Mouse (Mus musculus) right cerebral cortex, postnatal 10 days (tissue): ENCODE data around the gene Plekha3.

ENCODE experiments used
- DNase-seq, 2 experiments: peaks; one replicate each; pipeline ENCODE4 v3.0.0; 2021; ENCODE audit warnings: low spot score in 2 of 2

Gene Plekha3

GRCm38 (mm10) chr2:76676401-76677226 lies 1.5 kb downstream of the Plekha3 start:
- DNase-seq, result no peak

GRCm38 (mm10) chr2:76682301-76682700 lies 7.2 kb downstream of the Plekha3 start:
- no peak for DNase-seq

- no peak for DNase-seq
Observed at GRCm38 (mm10) chr2:76686986-76687385, 11.9 kb downstream of the Plekha3 start.

GRCm38 (mm10) chr2:76687608-76688007 lies 12.5 kb downstream of the Plekha3 start:
- no peak for DNase-seq

GRCm38 (mm10) chr2:76688162-76688561 lies 13.1 kb downstream of the Plekha3 start:
- no peak for DNase-seq

GRCm38 (mm10) chr2:76690436-76691204 lies 15.5 kb downstream of the Plekha3 start:
- DNase-seq, result no peak

- no peak for DNase-seq
Observed at GRCm38 (mm10) chr2:76693765-76694164, 18.7 kb downstream of the Plekha3 start.

- DNase-seq, result no peak
Observed at GRCm38 (mm10) chr2:76695290-76695689, 20.2 kb downstream of the Plekha3 start.

- no peak for DNase-seq
Observed at GRCm38 (mm10) chr2:76702188-76702587, 27.1 kb downstream of the Plekha3 start.

GRCm38 (mm10) chr2:76702751-76703150 lies 27.7 kb downstream of the Plekha3 start:
- DNase-seq, result no peak

GRCm38 (mm10) chr2:76705655-76706054 lies 30.6 kb downstream of the Plekha3 start:
- DNase-seq, result no peak

- DNase-seq, result no peak
Observed at GRCm38 (mm10) chr2:76708512-76708911, 33.4 kb downstream of the Plekha3 start.

- no peak for DNase-seq
Observed at GRCm38 (mm10) chr2:76714984-76715383, 39.9 kb downstream of the Plekha3 start.

GRCm38 (mm10) chr2:76719650-76720049 lies 44.6 kb downstream of the Plekha3 start:
- no peak for DNase-seq
